Mouse (Mus musculus): ENCODE measurements around the gene Gdf3. TPM values are rescaled to one million over a fixed set of nuclear protein-coding genes. Genes with fewer than 3 reads are reported as not detected.

Gdf3 gene
- total RNA-seq, 1 experiment = 155 TPM

- Histone ChIP-seq H3K4me3 (ENCODE audit: insufficient read depth in 1 of 2, low read depth in 1 of 2, low read length in 2 of 2, poor library complexity in 1 of 2, severe bottlenecking in 1 of 2) (peak overlapping the region in 1 of 2 experiments; percentile 67; a peak in 2 of 4 replicates), H3K9me3 (ENCODE audit: control insufficient read depth, insufficient read depth, low read depth, low read length) (no peaks in the 10 kb centered on the region), H3K4me1 (ENCODE audit: control insufficient read depth in 2 of 2, insufficient read depth in 2 of 2, low read length in 2 of 2, poor library complexity in 1 of 2) (peaks cover 2 to 5% of the 10 kb centered on the region in 2 experiments; a peak in 2 of 4 replicates), H3K36me3 (ENCODE audit: control insufficient read depth, insufficient read depth, low read length, poor library complexity, severe bottlenecking) (peaks cover 9% of the 10 kb centered on the region), H3K9ac (ENCODE audit: insufficient read depth, low read depth, low read length, poor library complexity, severe bottlenecking) (no peak overlapping the region), H3K27ac (ENCODE audit: insufficient read depth, low read depth, low read length, poor library complexity, severe bottlenecking) (no peak overlapping the region)
- no peak for DNase-seq (ENCODE audit: low read depth, low spot score)
- in situ Hi-C loops (cut with MboI; ENCODE audit: low sequenced_read_pairs in 2 of 2, unreplicated experiment in 2 of 2) = no loop called here
- TF ChIP-seq ZNF384 (IDR thresholded peaks at IDR 0.05; ENCODE audit: low read depth, low read length) (no peak), HCFC1 (IDR thresholded peaks at IDR 0.05; ENCODE audit: borderline replicate concordance, insufficient read depth, low read length) (no peak), ZC3H11A (IDR thresholded peaks at IDR 0.05; ENCODE audit: borderline replicate concordance, low read depth, low read length) (no peak), MAFK (IDR thresholded peaks at IDR 0.05; ENCODE audit: insufficient read depth, low read depth, low read length) (no peak), CHD2 (IDR thresholded peaks at IDR 0.05; ENCODE audit: low read depth, low read length) (no peak)
Observed at GRCm38 (mm10) chr6:122601615-122602014, 8.3 kb downstream of the Gdf3 start.

- DNase-seq (ENCODE audit: low read depth, low spot score) = no peak
- TF ChIP-seq HCFC1 (IDR thresholded peaks at IDR 0.05; ENCODE audit: borderline replicate concordance, insufficient read depth, low read length) (no peak), ZNF384 (IDR thresholded peaks at IDR 0.05; ENCODE audit: low read depth, low read length) (no peak), CHD2 (IDR thresholded peaks at IDR 0.05; ENCODE audit: low read depth, low read length) (no peak), ZC3H11A (IDR thresholded peaks at IDR 0.05; ENCODE audit: borderline replicate concordance, low read depth, low read length) (no peak), MAFK (IDR thresholded peaks at IDR 0.05; ENCODE audit: insufficient read depth, low read depth, low read length) (no peak)
Observed at GRCm38 (mm10) chr6:122601031-122601430, 8.9 kb downstream of the Gdf3 start.

DNA sequence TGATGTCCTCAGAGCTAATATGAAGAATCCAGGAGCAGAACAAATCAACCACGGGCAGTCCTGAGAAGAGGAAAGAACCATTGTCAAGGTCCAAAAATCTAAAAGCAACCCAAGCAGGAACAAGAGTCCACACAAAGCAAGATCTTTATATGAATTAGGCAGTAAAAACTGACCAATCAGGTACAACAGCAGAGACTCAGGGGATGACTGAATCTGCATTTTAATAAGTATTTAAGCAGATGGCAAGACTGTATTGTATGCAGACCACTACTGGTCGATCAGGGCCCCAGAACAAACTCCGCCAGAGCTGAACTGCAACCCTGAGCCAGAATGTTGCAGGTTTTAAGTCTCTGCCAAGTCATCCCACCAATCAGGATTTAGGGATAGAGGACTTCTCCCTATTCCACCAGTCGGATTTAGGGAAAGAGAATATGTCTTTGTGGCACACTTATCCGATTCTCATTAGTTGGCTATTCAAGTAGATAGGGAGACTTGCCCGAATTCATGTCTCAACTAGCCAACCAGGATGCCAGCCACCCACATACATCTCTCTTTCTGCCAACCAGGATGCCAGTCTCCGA, 9.7 kb downstream of the Gdf3 start:
- DNase-seq (ENCODE audit: low read depth, low spot score) = no peak
- Histone ChIP-seq H3K36me3 (ENCODE audit: control insufficient read depth, insufficient read depth, low read length, poor library complexity, severe bottlenecking) (0 out of 2 replicates have a peak, but pooled peaks cover 2% of the 10 kb centered on the region), H3K27ac (ENCODE audit: insufficient read depth, low read depth, low read length, poor library complexity, severe bottlenecking) (no peak overlapping the region), H3K9me3 (ENCODE audit: control insufficient read depth, insufficient read depth, low read depth, low read length) (no peaks in the 10 kb centered on the region), H3K9ac (ENCODE audit: insufficient read depth, low read depth, low read length, poor library complexity, severe bottlenecking) (no peak overlapping the region), H3K4me1 (ENCODE audit: control insufficient read depth in 2 of 2, insufficient read depth in 2 of 2, low read length in 2 of 2, poor library complexity in 1 of 2) (peaks cover 0 to 2% of the 10 kb centered on the region in 2 experiments; a peak in 1 of 4 replicates), H3K4me3 (ENCODE audit: insufficient read depth in 1 of 2, low read depth in 1 of 2, low read length in 2 of 2, poor library complexity in 1 of 2, severe bottlenecking in 1 of 2) (no peak overlapping the region)
- 0 out of 2 replicates have a peak, but pooled peaks have one; percentile 16 for TF ChIP-seq ZC3H11A (IDR thresholded peaks at IDR 0.05; ENCODE audit: borderline replicate concordance, low read depth, low read length)
- TF ChIP-seq CHD2 (IDR thresholded peaks at IDR 0.05; ENCODE audit: low read depth, low read length) = no peak
- no peak for TF ChIP-seq MAFK (IDR thresholded peaks at IDR 0.05; ENCODE audit: insufficient read depth, low read depth, low read length)
- in situ Hi-C loops (cut with MboI; ENCODE audit: low sequenced_read_pairs in 2 of 2, unreplicated experiment in 2 of 2) = no loop called here

More at GRCm38 (mm10) chr6:122601031-122601430, 8.9 kb downstream of the Gdf3 start:
- H3K4me3 ChIP-seq (ENCODE audit: insufficient read depth in 1 of 2, low read depth in 1 of 2, low read length in 2 of 2, poor library complexity in 1 of 2, severe bottlenecking in 1 of 2) = no peak overlapping the region
- peaks cover under 1 to 2% of the 10 kb centered on the region in 2 experiments; a peak in 2 of 4 replicates for H3K4me1 ChIP-seq (ENCODE audit: control insufficient read depth in 2 of 2, insufficient read depth in 2 of 2, low read length in 2 of 2, poor library complexity in 1 of 2)
- in situ Hi-C loops (cut with MboI; ENCODE audit: low sequenced_read_pairs in 2 of 2, unreplicated experiment in 2 of 2) = no loop called here
- no peak overlapping the region for H3K9ac ChIP-seq (ENCODE audit: insufficient read depth, low read depth, low read length, poor library complexity, severe bottlenecking)
- H3K9me3 ChIP-seq (ENCODE audit: control insufficient read depth, insufficient read depth, low read depth, low read length) = no peaks in the 10 kb centered on the region
- H3K36me3 ChIP-seq (ENCODE audit: control insufficient read depth, insufficient read depth, low read length, poor library complexity, severe bottlenecking) = peaks cover 4% of the 10 kb centered on the region
- no peak overlapping the region for H3K27ac ChIP-seq (ENCODE audit: insufficient read depth, low read depth, low read length, poor library complexity, severe bottlenecking)

- TF ChIP-seq MAFK (IDR thresholded peaks at IDR 0.05; ENCODE audit: insufficient read depth, low read depth, low read length) (no peak), ZNF384 (IDR thresholded peaks at IDR 0.05; ENCODE audit: low read depth, low read length) (no peak), ZC3H11A (IDR thresholded peaks at IDR 0.05; ENCODE audit: borderline replicate concordance, low read depth, low read length) (no peak), HCFC1 (IDR thresholded peaks at IDR 0.05; ENCODE audit: borderline replicate concordance, insufficient read depth, low read length) (no peak), CHD2 (IDR thresholded peaks at IDR 0.05; ENCODE audit: low read depth, low read length) (no peak)
- H3K9ac ChIP-seq (ENCODE audit: insufficient read depth, low read depth, low read length, poor library complexity, severe bottlenecking) = no peak overlapping the region
- no peak for DNase-seq (ENCODE audit: low read depth, low spot score)
- H3K9me3 ChIP-seq (ENCODE audit: control insufficient read depth, insufficient read depth, low read depth, low read length) = no peaks in the 10 kb centered on the region
- in situ Hi-C loops (cut with MboI; ENCODE audit: low sequenced_read_pairs in 2 of 2, unreplicated experiment in 2 of 2) = loop anchor here in 1 of 2 experiments (25.0 kb wide), 1 partner anchor 112 kb away; the partner anchor contains the start of gene Rimklb
- 0 out of 2 replicates have a peak, but pooled peaks cover 2% of the 10 kb centered on the region for H3K36me3 ChIP-seq (ENCODE audit: control insufficient read depth, insufficient read depth, low read length, poor library complexity, severe bottlenecking)
- H3K27ac ChIP-seq (ENCODE audit: insufficient read depth, low read depth, low read length, poor library complexity, severe bottlenecking) = no peak overlapping the region
- H3K4me1 ChIP-seq (ENCODE audit: control insufficient read depth in 2 of 2, insufficient read depth in 2 of 2, low read length in 2 of 2, poor library complexity in 1 of 2) = peaks cover 0 to 2% of the 10 kb centered on the region in 2 experiments; a peak in 1 of 4 replicates
- no peak overlapping the region for H3K4me3 ChIP-seq (ENCODE audit: insufficient read depth in 1 of 2, low read depth in 1 of 2, low read length in 2 of 2, poor library complexity in 1 of 2, severe bottlenecking in 1 of 2)
Observed at GRCm38 (mm10) chr6:122599054-122599737, 10.7 kb downstream of the Gdf3 start.

Data from ES-E14 (cell line).